Mouse (Mus musculus) heart, embryonic 10.5 days (tissue): ENCODE measurements around the gene Zkscan14. TPM values are rescaled to one million over a fixed set of nuclear protein-coding genes. Genes with fewer than 3 reads are reported as not detected.
A peak's percentile ranks its signal among the peaks of the same experiment; 100 is the strongest.

ENCODE experiments used
- DNase-seq: peaks from one replicate; pipeline ENCODE4 v3.0.0-alpha.2; 2017; ENCODE audit warnings: low spot score
- H3K27ac ChIP-seq: fragments of 300-500 bp; sonication (generic); 2 replicates; pipeline ENCODE4 v1.5.1; 2016; ENCODE audit warnings: mild to moderate bottlenecking
- H3K27me3 ChIP-seq: fragments of 300-500 bp; sonication (generic); 2 replicates; pipeline ENCODE4 v1.6.1; 2016; ENCODE audit warnings: mild to moderate bottlenecking; ENCODE audit not compliant: poor library complexity, insufficient read depth, severe bottlenecking
- H3K36me3 ChIP-seq: fragments of 300-500 bp; sonication (generic); 2 replicates; pipeline ENCODE4 v1.6.1; 2016; ENCODE audit warnings: mild to moderate bottlenecking, moderate library complexity
- H3K4me1 ChIP-seq: fragments of 300-500 bp; sonication (generic); 2 replicates; pipeline ENCODE4 v1.6.1; 2016; ENCODE audit warnings: mild to moderate bottlenecking
- H3K4me3 ChIP-seq: fragments of 300-500 bp; sonication (generic); 2 replicates; pipeline ENCODE4 v1.5.1; 2016; ENCODE audit warnings: mild to moderate bottlenecking, moderate library complexity
- H3K9me3 ChIP-seq: fragments of 300-500 bp; sonication (generic); 2 replicates; pipeline ENCODE4 v1.6.1; 2016; ENCODE audit warnings: mild to moderate bottlenecking, moderate library complexity
- WGBS: fragments of 180-500 bp; shearing (Covaris S2); methylation state at CpG from one replicate; pipeline ENCODE4 v1.1.7; 2016; 5-methylcytosine and 5-hydroxymethylcytosine counted together
- polyA plus RNA-seq: library from polyadenylated mRNA; unstranded; fragments of >200 nt; fragmentation: Nextera tagmentation; extraction: Ambion mirVana; gene quantifications from 2 replicates; pipeline ENCODE4 v1.2.1, GENCODE M21; 2016

Gene Zkscan14
- polyA plus RNA-seq, 1 experiment from 2014 or later: 6.1 TPM

GRCm38 (mm10) chr5:145190875-145191798 is 10.5 kb downstream of the Zkscan14 start:
- Histone ChIP-seq H3K27ac (peak overlapping the region; percentile 97), H3K36me3 (peaks cover 52% of the 10 kb centered on the region), H3K27me3 (no peaks in the 10 kb centered on the region), H3K9me3 (no peaks in the 10 kb centered on the region), H3K4me1 (peaks cover 19% of the 10 kb centered on the region), H3K4me3 (peak overlapping the region; percentile 90)
- peak; percentile 97 for DNase-seq
- under 1% methylated on average over 41 of the region's 41 CpGs for WGBS

DNA sequence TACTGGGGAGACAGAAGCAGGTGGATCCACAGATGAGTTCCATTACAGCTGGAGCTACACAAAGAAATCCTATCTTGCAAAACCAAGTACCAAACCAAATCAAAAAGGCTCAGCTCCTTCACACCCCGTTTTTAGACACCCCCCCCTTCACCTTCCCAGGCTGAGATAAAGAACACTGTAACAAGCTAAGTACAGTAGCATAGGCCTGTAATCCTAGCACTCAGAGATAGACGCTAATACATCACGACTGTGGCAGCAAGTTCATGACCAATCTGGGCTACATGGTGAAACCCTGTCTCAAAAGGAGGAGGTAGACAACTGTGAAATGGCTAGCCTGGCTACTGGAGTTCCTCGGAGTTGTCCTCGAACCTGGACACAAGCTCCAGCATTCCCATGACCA is 11.3 kb downstream of the Zkscan14 start:
- Histone ChIP-seq H3K4me3 (peak overlapping the region; percentile 90), H3K4me1 (peaks cover 19% of the 10 kb centered on the region), H3K27ac (peak overlapping the region; percentile 97), H3K9me3 (no peaks in the 10 kb centered on the region), H3K36me3 (peaks cover 52% of the 10 kb centered on the region), H3K27me3 (no peaks in the 10 kb centered on the region)
- DNase-seq: no peak
- WGBS: 35% methylated on average over 5 of the region's 5 CpGs

GRCm38 (mm10) chr5:145189416-145189815 is 12.3 kb downstream of the Zkscan14 start:
- H3K27me3 ChIP-seq: no peaks in the 10 kb centered on the region
- no peak for DNase-seq
- H3K27ac ChIP-seq: no peak overlapping the region
- H3K4me1 ChIP-seq: peaks cover 19% of the 10 kb centered on the region
- no peak overlapping the region for H3K4me3 ChIP-seq
- H3K36me3 ChIP-seq: peaks cover 52% of the 10 kb centered on the region
- H3K9me3 ChIP-seq: no peaks in the 10 kb centered on the region
- 89% methylated on average over 6 of the region's 6 CpGs for WGBS

GRCm38 (mm10) chr5:145185244-145185643 is 16.4 kb downstream of the Zkscan14 start:
- 94% methylated on average over 2 of the region's 2 CpGs for WGBS

DNA sequence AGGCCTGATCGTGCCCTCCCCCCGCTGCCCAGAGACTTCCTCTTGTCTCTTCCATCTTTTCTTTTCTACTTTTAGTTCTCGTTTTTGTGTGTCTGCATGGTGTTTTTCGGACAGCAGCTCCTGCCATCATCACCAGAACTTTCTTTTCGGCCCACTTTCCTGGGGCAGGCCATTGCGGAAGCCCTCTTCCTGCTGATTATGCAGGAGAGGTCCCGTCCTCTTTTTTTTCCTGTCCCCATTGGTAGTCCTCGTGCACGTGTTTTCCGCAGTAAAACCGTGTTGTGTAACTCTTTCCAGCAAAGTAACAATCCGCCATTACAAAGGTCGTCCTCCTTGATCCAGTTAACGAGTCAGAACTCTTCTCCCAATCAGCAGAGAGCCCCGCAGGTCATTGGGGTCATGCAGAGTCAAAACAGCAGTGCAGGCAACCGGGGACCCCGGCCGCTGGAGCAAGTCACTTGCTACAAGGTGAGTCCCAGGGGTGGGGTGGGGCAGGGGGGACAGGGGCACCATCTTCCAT is 23.1 kb downstream of the Zkscan14 start:
- H3K27me3 ChIP-seq: no peaks in the 10 kb centered on the region
- no peak for DNase-seq
- peaks cover 100% of the 10 kb centered on the region for H3K36me3 ChIP-seq
- 89% methylated on average over 18 of the region's 18 CpGs for WGBS
- no peaks in the 10 kb centered on the region for H3K9me3 ChIP-seq
- no peak overlapping the region for H3K27ac ChIP-seq
- H3K4me3 ChIP-seq: no peak overlapping the region
- 0 out of 2 replicates have a peak, but pooled peaks cover 3% of the 10 kb centered on the region for H3K4me1 ChIP-seq

More at GRCm38 (mm10) chr5:145185244-145185643, 16.4 kb downstream of the Zkscan14 start:
- Histone ChIP-seq H3K4me3 (no peak overlapping the region), H3K9me3 (no peaks in the 10 kb centered on the region), H3K27me3 (no peaks in the 10 kb centered on the region), H3K27ac (no peak overlapping the region), H3K4me1 (peaks cover 12% of the 10 kb centered on the region), H3K36me3 (peaks cover 88% of the 10 kb centered on the region)
- DNase-seq: no peak

GRCm38 (mm10) chr5:145167306-145167661 is 34.4 kb downstream of the Zkscan14 start:
- H3K36me3 ChIP-seq: peaks cover 52% of the 10 kb centered on the region

GRCm38 (mm10) chr5:145166536-145167305 is 34.9 kb downstream of the Zkscan14 start, which contains the start of the genes Ptcd1 and Cpsf4:
Gene Ptcd1, minus strand, starts transcription at chr5:145167108.
Gene Cpsf4, plus strand, starts transcription at chr5:145167213.
- WGBS: 1% methylated on average over 51 of the region's 51 CpGs

More at GRCm38 (mm10) chr5:145167306-145167661, 34.4 kb downstream of the Zkscan14 start:
- Histone ChIP-seq H3K27ac (peak overlapping the region; percentile 91), H3K4me1 (peaks cover 30% of the 10 kb centered on the region), H3K4me3 (peak overlapping the region; percentile 84), H3K9me3 (no peaks in the 10 kb centered on the region), H3K27me3 (no peaks in the 10 kb centered on the region)
- under 1% methylated on average over 28 of the region's 28 CpGs for WGBS
- DNase-seq: no peak

GRCm38 (mm10) chr5:145165184-145165583 is 36.5 kb downstream of the Zkscan14 start:
- no peak overlapping the region for H3K27ac ChIP-seq
- H3K4me1 ChIP-seq: peaks cover 30% of the 10 kb centered on the region
- no peak for DNase-seq
- H3K36me3 ChIP-seq: peaks cover 50% of the 10 kb centered on the region
- H3K4me3 ChIP-seq: no peak overlapping the region
- H3K9me3 ChIP-seq: no peaks in the 10 kb centered on the region
- H3K27me3 ChIP-seq: no peaks in the 10 kb centered on the region
- 84% methylated on average over 15 of the region's 15 CpGs for WGBS

More at GRCm38 (mm10) chr5:145166536-145167305, 34.9 kb downstream of the Zkscan14 start, which contains the start of the genes Ptcd1 and Cpsf4:
- H3K4me1 ChIP-seq: peaks cover 30% of the 10 kb centered on the region
- peak within 1 kb of the TSS; percentile 84 for H3K4me3 ChIP-seq
- peaks cover 51% of the 10 kb centered on the region for H3K36me3 ChIP-seq
- peak within 1 kb of the TSS; percentile 91 for H3K27ac ChIP-seq
- DNase-seq: peak; percentile 100
- H3K27me3 ChIP-seq: no peaks in the 10 kb centered on the region
- H3K9me3 ChIP-seq: no peaks in the 10 kb centered on the region

DNA sequence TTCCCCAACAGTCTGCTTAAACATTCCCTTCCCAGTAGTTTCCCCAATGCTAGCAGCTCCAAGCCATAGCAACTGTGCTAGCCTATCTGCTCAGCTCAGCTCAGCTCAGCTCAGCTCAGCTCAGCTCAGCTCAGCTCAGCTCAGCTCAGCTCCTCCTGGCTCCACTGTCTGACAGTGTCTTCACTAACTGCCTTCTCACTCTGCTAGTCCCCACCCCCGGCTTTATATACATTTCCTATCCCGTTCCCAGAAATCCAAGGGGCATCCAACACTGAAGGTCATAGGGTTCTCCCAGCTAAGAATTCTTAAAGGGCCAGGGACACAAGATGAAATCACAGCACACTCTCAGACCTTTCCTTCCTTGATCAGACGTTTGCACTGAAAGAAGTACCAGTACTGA is 37.0 kb downstream of the Zkscan14 start:
- no peaks in the 10 kb centered on the region for H3K9me3 ChIP-seq
- no peak overlapping the region for H3K27ac ChIP-seq
- H3K4me1 ChIP-seq: peaks cover 30% of the 10 kb centered on the region
- WGBS: 58% methylated on average over 3 of the region's 3 CpGs
- peaks cover 52% of the 10 kb centered on the region for H3K36me3 ChIP-seq
- 0 out of 2 replicates have a peak overlapping the region, but pooled peaks have one; percentile 10 for H3K4me3 ChIP-seq
- DNase-seq: no peak
- no peaks in the 10 kb centered on the region for H3K27me3 ChIP-seq

- Histone ChIP-seq H3K36me3 (peaks cover 79% of the 10 kb centered on the region), H3K27me3 (no peaks in the 10 kb centered on the region), H3K4me1 (peaks cover 13% of the 10 kb centered on the region; the same call in 1 of the 2 replicates), H3K27ac (no peak overlapping the region), H3K9me3 (no peaks in the 10 kb centered on the region), H3K4me3 (no peak overlapping the region)
- DNase-seq: no peak
- WGBS: 94% methylated on average over 14 of the region's 14 CpGs
Observed at GRCm38 (mm10) chr5:145161361-145161760, 40.3 kb downstream of the Zkscan14 start.

GRCm38 (mm10) chr5:145152690-145153089 is 49.0 kb downstream of the Zkscan14 start:
- no peaks in the 10 kb centered on the region for H3K9me3 ChIP-seq

GRCm38 (mm10) chr5:145149294-145149693 is 52.4 kb downstream of the Zkscan14 start:
- peaks cover 98% of the 10 kb centered on the region for H3K36me3 ChIP-seq
- H3K27me3 ChIP-seq: no peaks in the 10 kb centered on the region
- H3K27ac ChIP-seq: no peak overlapping the region
- WGBS: 71% methylated on average over 6 of the region's 6 CpGs
- no peak overlapping the region for H3K4me3 ChIP-seq
- DNase-seq: no peak
- H3K9me3 ChIP-seq: no peaks in the 10 kb centered on the region
- no peaks in the 10 kb centered on the region for H3K4me1 ChIP-seq

More at GRCm38 (mm10) chr5:145152690-145153089, 49.0 kb downstream of the Zkscan14 start:
- WGBS: 83% methylated on average over 5 of the region's 5 CpGs
- no peaks in the 10 kb centered on the region for H3K27me3 ChIP-seq
- H3K4me3 ChIP-seq: no peak overlapping the region
- DNase-seq: no peak
- no peaks in the 10 kb centered on the region for H3K4me1 ChIP-seq
- H3K36me3 ChIP-seq: peaks cover 93% of the 10 kb centered on the region
- H3K27ac ChIP-seq: no peak overlapping the region
